Mouse (Mus musculus) kidney, adult 11 months (tissue): ENCODE data around the gene Vars2.

ENCODE experiments used
- DNase-seq: peaks from one replicate; pipeline ENCODE4 v3.0.0; 2022

Gene Vars2

GRCm38 (mm10) chr17:35667334-35668065, at the start of gene Vars2:
TSS of gene Vars2 (minus strand) at chr17:35667592.
- peak; percentile 96 for DNase-seq

- DNase-seq = no peak
Observed at GRCm38 (mm10) chr17:35717080-35717479, 49.7 kb upstream of the Vars2 start.

GRCm38 (mm10) chr17:35716114-35716513, 48.7 kb upstream of the Vars2 start:
- DNase-seq = peak; percentile 84

- peak; percentile 89 for DNase-seq
Observed at GRCm38 (mm10) chr17:35710705-35711347, 43.4 kb upstream of the Vars2 start.

- no peak for DNase-seq
Observed at GRCm38 (mm10) chr17:35708611-35709010, 41.2 kb upstream of the Vars2 start.

- peak; percentile 68 for DNase-seq
Observed at GRCm38 (mm10) chr17:35707929-35708328, 40.5 kb upstream of the Vars2 start.

GRCm38 (mm10) chr17:35705836-35706235, 38.4 kb upstream of the Vars2 start:
- no peak for DNase-seq

GRCm38 (mm10) chr17:35704621-35705464, 37.5 kb upstream of the Vars2 start, which contains the start of gene Ddr1:
TSS of gene Ddr1 (minus strand) at chr17:35704621.
- DNase-seq = peak; percentile 82

- DNase-seq = peak; percentile 76
Observed at GRCm38 (mm10) chr17:35703751-35704271, 36.4 kb upstream of the Vars2 start.

- no peak for DNase-seq
Observed at GRCm38 (mm10) chr17:35703065-35703464, 35.7 kb upstream of the Vars2 start.

- no peak for DNase-seq
Observed at GRCm38 (mm10) chr17:35702605-35703004, 35.2 kb upstream of the Vars2 start.

GRCm38 (mm10) chr17:35701978-35702461, 34.6 kb upstream of the Vars2 start:
- peak; percentile 88 for DNase-seq

GRCm38 (mm10) chr17:35701203-35701977, 34.0 kb upstream of the Vars2 start:
- no peak for DNase-seq

- peak; percentile 87 for DNase-seq
Observed at GRCm38 (mm10) chr17:35700371-35700961, 33.1 kb upstream of the Vars2 start.

GRCm38 (mm10) chr17:35699919-35700318, 32.5 kb upstream of the Vars2 start:
- peak; percentile 96 for DNase-seq

- DNase-seq = no peak
Observed at GRCm38 (mm10) chr17:35698501-35698883, 31.1 kb upstream of the Vars2 start.

GRCm38 (mm10) chr17:35697759-35698500, 30.5 kb upstream of the Vars2 start:
- no peak for DNase-seq

- no peak for DNase-seq
Observed at GRCm38 (mm10) chr17:35697429-35697758, 30.0 kb upstream of the Vars2 start.

GRCm38 (mm10) chr17:35696691-35697090, 29.3 kb upstream of the Vars2 start:
- no peak for DNase-seq

- no peak for DNase-seq
Observed at GRCm38 (mm10) chr17:35695289-35695688, 27.9 kb upstream of the Vars2 start.

GRCm38 (mm10) chr17:35693906-35694305, 26.5 kb upstream of the Vars2 start:
- no peak for DNase-seq
